17 mouse cellular contexts compared by ENCODE assay signal in genomic region chr1:121935911-121936310, GRCm38 (mm10).
DNase-seq lines count a peak whose midpoint lies in the region; TF ChIP-seq lines count a peak whose summit lies in the region.
"Had no signal": no experiment of that assay in that cellular context is flagged by ENCODE, and none has a peak within 500 bp of the region (broad histone marks: within the 10 kb centered on the region; RNA-seq: fewer than 3 reads in every experiment).

No protein-coding gene starts in this region.

- no peak overlapping the region for H3K4me3 ChIP-seq in lung, adult 2 months (replicated peaks; ENCODE audit: extremely low read depth, low read depth, low read length)
- H3K4me3 ChIP-seq: embryonic facial prominence, embryonic 13.5 days; embryonic facial prominence, embryonic 15.5 days; erythroblast, embryonic 14.5 days; forebrain, embryonic 10.5 days; forebrain, embryonic 12.5 days had no signal

- no peaks in the 10 kb centered on the region for H3K4me1 ChIP-seq in lung, adult 2 months (ENCODE audit: control insufficient read depth, insufficient read depth, low read length)
- H3K4me1 ChIP-seq: embryonic facial prominence, embryonic 13.5 days; embryonic facial prominence, embryonic 15.5 days; forebrain, embryonic 10.5 days; forebrain, embryonic 12.5 days had no signal

- WGBS in lung, adult 2 months, result 72% methylated on average over 1 of the region's 1 CpGs

- TF ChIP-seq CTCF in lung, adult 2 months (IDR thresholded peaks at IDR 0.05; ENCODE audit: insufficient read depth, low read length), result no peak

- DNase-seq in adrenal gland, adult 8-10 months, result peak; percentile 37
- DNase-seq in adrenal gland, postnatal 4 days (ENCODE audit: low spot score in 2 of 2), result no peak
- DNase-seq in adrenal gland, postnatal 10 days, result peak; percentile 42
- DNase-seq in adrenal gland, postnatal 14 days, result peak; percentile 58
- no peak for DNase-seq in lung, adult 2 months
- no peak for DNase-seq in cerebellum, adult 9-11 months
- DNase-seq: cerebellum, adult 11-12 months; cerebellum, adult 2 months; cerebellum, adult 9-10 months; cerebellum, postnatal 14 days; cerebellum, postnatal 36 days; embryo, embryonic 11 days had no signal

- TF ChIP-seq POLR2A in lung, adult 2 months (IDR thresholded peaks at IDR 0.05; ENCODE audit: borderline replicate concordance, extremely low read depth, low read depth, low read length), result no peak

Comparison
In these comparisons a context has a peak if more than half of its experiments do, and no peak if none do; other contexts are left out.
1. DNase-seq: peak in adrenal gland, adult 8-10 months (single experiment), adrenal gland, postnatal 10 days (single experiment) and adrenal gland, postnatal 14 days (single experiment); none in adrenal gland, postnatal 4 days (0 of 2), lung, adult 2 months (single experiment) and cerebellum, adult 9-11 months (single experiment).